Mouse (Mus musculus) liver, embryonic 14.5 days (tissue): ENCODE results near the gene Cma2.

ENCODE experiments used
- CTCF ChIP-seq: IDR thresholded peaks from 2 replicates; pipeline ENCODE4 v1.5.1; 2016; ENCODE audit warnings: antibody characterized with exemption, low read depth, control low read depth
- EP300 ChIP-seq: IDR thresholded peaks from 2 replicates; pipeline ENCODE4 v1.6.1; 2016; ENCODE audit warnings: antibody characterized with exemption, low read depth

DNA sequence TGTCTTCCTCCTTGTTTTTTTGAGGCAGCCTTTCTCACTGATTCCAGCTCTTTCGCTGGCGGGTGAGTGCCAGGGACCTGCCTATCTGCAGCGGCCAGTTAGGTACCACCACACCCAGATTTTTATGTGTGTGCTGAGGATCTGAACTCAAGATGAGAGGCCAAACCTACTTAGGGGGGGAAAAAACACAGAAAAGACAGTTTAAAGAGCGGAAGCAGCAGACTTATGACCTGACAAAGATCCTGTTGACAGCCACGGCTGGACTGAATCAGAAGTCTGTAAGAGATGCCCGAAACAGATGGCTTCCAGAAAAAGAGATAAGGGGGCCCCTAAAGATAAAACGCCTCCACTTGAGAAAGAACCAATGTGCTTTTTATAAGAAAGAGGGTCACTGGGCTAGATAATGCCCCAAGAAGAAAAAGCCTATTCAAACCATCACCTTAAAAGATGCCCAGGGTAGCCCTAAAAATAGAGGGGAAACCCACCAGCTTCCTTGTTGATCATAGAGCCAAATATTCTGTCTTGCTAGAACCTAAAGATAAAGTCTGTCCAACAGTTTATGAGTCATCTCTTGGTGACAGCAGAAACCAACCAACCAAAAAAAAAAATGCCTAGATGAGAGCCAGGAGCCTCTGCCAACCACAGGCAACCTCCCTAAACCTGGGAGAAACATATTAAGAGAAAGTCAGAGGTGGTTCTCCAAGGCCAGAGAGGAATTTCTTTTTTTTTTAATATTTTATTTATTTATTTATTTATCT lies 28.1 kb upstream of the Cma2 start:
- TF ChIP-seq CTCF (no peak), EP300 (peak; percentile 76)
